Mouse (Mus musculus): ENCODE measurements at regions not wholly inside any gene's neighbourhood (a gene's known extent, or its start where the extent isn't known, plus 50 kb on each side); places are given as distances from the start of the nearest gene placed in this dataset.

DNA sequence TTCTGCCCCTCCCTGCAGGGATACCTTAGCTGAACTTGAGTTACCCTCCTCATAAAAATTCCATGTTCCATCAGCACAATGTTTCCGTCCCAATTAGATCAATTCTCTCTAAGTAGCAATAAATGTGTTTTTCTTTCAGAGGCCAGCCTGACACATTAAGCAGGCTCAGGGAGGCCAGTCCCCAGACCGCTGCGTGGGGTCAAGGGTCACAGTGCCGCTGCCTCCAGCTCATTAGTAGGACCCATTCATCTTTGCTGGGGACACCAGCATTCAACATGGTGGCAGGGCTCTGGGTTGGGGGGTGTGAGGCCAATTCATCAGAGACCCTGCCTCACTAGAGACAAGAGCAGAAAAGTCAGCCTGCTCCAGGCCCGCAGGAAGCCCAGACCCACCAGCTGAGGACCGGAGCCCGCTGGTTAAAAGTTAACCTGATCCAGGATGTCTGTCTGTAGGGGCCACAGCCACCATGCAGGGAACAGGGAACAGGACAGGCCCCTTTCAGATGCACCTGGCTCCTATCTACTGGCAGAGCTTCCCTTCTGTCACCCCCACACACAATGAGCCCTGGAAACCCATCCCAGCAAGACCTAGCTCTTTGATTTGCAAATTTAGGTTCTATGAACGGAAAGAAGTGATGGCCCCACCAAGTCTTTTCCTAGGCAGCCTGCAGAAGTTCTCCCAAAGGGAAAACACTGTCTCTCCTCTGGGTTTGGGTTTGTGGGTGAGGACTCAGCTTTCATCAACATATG, 119.1 kb upstream of the Top1 start:
- TF ChIP-seq POLR2A (IDR thresholded peaks at IDR 0.05; ENCODE audit: low read depth, low read length) (no peak), CTCF (IDR thresholded peaks at IDR 0.05; ENCODE audit: extremely low read depth, insufficient read length, insufficient replicate concordance, low read depth, low read length) (no peak)
